ENCODE assay signal across 19 mouse cellular contexts in genomic region chr8:55476923-55477322, GRCm38 (mm10).
"Had no signal": no experiment of that assay in that cellular context is flagged by ENCODE, and none has a peak within 500 bp of the region (broad histone marks: within the 10 kb centered on the region; RNA-seq: fewer than 3 reads in every experiment).

No protein-coding gene starts in this region.

- H3K4me1 ChIP-seq: heart, embryonic 10.5 days; heart, embryonic 13.5 days; heart, embryonic 15.5 days; hindbrain, embryonic 10.5 days; hindbrain, embryonic 12.5 days; intestine, embryonic 15.5 days; kidney, embryonic 15.5 days; limb, embryonic 10.5 days; limb, embryonic 12.5 days had no signal

- DNase-seq: gastrocnemius, adult 2 months; gastrocnemius, postnatal 10 days; gastrocnemius, postnatal 25 days; heart, adult 2 months; heart, postnatal 14 days; heart, postnatal 4 days; kidney, postnatal 4 days; liver had no signal

- H3K4me3 ChIP-seq: gastrocnemius, adult 2 months; heart, adult 2 months; heart, embryonic 10.5 days; heart, embryonic 13.5 days; heart, embryonic 15.5 days; hindbrain, embryonic 10.5 days; hindbrain, embryonic 12.5 days; intestine, embryonic 15.5 days; kidney, embryonic 15.5 days; layer of hippocampus, adult 2 months; left cerebral cortex, adult 2 months; limb, embryonic 10.5 days; limb, embryonic 12.5 days had no signal
